9 mouse cellular contexts compared by ENCODE assay signal in the genomic region with DNA sequence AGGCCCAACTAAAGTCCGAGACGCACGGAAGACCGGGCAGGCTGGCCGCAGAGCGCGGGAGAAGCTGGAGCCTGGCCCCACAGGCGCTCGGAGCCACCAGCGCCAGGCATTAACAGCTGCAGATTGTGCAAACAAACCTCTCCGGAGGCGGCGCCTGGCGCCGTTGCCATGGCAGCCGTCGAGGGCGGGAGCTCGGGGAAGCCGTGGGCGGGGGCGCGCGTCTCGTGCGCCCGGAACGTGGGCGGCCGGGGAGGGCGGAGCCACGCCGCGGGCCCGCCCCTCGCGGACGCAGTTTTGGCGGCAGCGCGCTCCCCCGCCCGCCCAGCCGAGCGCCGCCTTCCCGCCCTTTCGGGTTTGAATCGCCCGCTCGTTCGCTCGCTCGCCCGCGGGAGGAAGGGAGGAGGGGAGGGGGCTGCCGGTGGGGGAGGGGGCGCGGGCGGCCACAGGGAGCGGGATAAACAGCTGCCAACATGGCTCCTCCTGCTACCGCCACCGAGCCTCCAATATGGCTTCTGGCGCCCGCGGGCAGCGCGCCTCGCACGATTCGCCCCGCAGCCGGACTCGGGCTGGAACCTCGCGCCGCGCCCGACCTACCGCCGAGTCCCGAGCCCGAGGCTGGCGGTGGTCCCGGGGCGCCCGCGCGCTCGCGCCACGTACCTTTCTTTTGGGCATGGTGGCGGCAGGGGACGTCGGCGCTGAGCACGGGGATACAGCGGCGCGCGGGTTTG. TPM values are rescaled to one million over a fixed set of nuclear protein-coding genes. Genes with fewer than 3 reads are reported as not detected.
DNase-seq lines count a peak whose midpoint lies in the region; ATAC-seq and TF ChIP-seq lines count a peak whose summit lies in the region.
"Had no signal": no experiment of that assay in that cellular context is flagged by ENCODE, and none has a peak within 500 bp of the region (broad histone marks: within the 10 kb centered on the region; RNA-seq: fewer than 3 reads in every experiment).

No protein-coding gene starts in this region.

- 0 out of 2 replicates have a peak, but pooled peaks have one; percentile 19 for TF ChIP-seq POLR2A in liver, adult 2 months (IDR thresholded peaks at IDR 0.05; ENCODE audit: extremely low read depth, insufficient read depth, low read length)

- WGBS in heart, embryonic 12.5 days, result under 1% methylated on average over 84 of the region's 101 CpGs
- under 1% methylated on average over 85 of the region's 101 CpGs for WGBS in kidney, postnatal 0 days
- under 1% methylated on average over 93 of the region's 101 CpGs for WGBS in liver, adult 2 months

- peak; percentile 98 for DNase-seq in CD4-positive, CD25-positive, alpha-beta regulatory T cell, adult 2 months (ENCODE audit: low read depth, low spot score)
- DNase-seq in brain, embryonic 18.5 days (ENCODE audit: low read depth, low spot score), result peak; percentile 87
- peak; percentile 96 for DNase-seq in kidney, postnatal 0 days (ENCODE audit: low spot score)
- DNase-seq in liver, adult 2 months (ENCODE audit: extremely low read depth, low read depth, low spot score), result peak; percentile 76
- peak; percentile 96 to 98 for DNase-seq in spleen, postnatal 36 days (ENCODE audit: low spot score in 2 of 2)

- peak overlapping the region; percentile 97 for H3K4me2 ChIP-seq in heart, embryonic 12.5 days
- peak overlapping the region; percentile 98 for H3K4me2 ChIP-seq in kidney, postnatal 0 days (ENCODE audit: low read length)

- H3K4me1 ChIP-seq in erythroblast, embryonic 14.5 days (ENCODE audit: control insufficient read depth), result peaks cover 39% of the 10 kb centered on the region
- H3K4me1 ChIP-seq in heart, embryonic 12.5 days (replicated peaks), result peaks cover 30% of the 10 kb centered on the region
- peaks cover 8% of the 10 kb centered on the region; the same call in 1 of the 2 replicates for H3K4me1 ChIP-seq in kidney, postnatal 0 days (replicated peaks; ENCODE audit: insufficient read depth, low read length)
- peaks cover 3% of the 10 kb centered on the region; the same call in 1 of the 2 replicates for H3K4me1 ChIP-seq in liver, adult 2 months (ENCODE audit: control insufficient read depth, insufficient read depth, low read length)

- H3K9me3 ChIP-seq in erythroblast, embryonic 14.5 days (ENCODE audit: control insufficient read depth, low read length), result no peaks in the 10 kb centered on the region
- H3K9me3 ChIP-seq in heart, embryonic 12.5 days (replicated peaks), result no peaks in the 10 kb centered on the region
- no peaks in the 10 kb centered on the region for H3K9me3 ChIP-seq in kidney, postnatal 0 days (replicated peaks; ENCODE audit: low read length)

- no peaks in the 10 kb centered on the region for H3K79me2 ChIP-seq in liver, adult 2 months (ENCODE audit: control insufficient read depth, insufficient read depth, low read length)

- H3K36me3 ChIP-seq in erythroblast, embryonic 14.5 days (ENCODE audit: control insufficient read depth), result peaks cover 55% of the 10 kb centered on the region
- peaks cover 58% of the 10 kb centered on the region for H3K36me3 ChIP-seq in heart, embryonic 12.5 days
- H3K36me3 ChIP-seq in kidney, postnatal 0 days (ENCODE audit: insufficient read depth, low read length), result peaks cover 18% of the 10 kb centered on the region; the same call in 1 of the 2 replicates
- peaks cover 7% of the 10 kb centered on the region for H3K36me3 ChIP-seq in liver, adult 2 months (ENCODE audit: control insufficient read depth, insufficient read depth, low read length)

- H3K27me3 ChIP-seq in erythroblast, embryonic 14.5 days (ENCODE audit: control insufficient read depth), result no peaks in the 10 kb centered on the region
- no peaks in the 10 kb centered on the region for H3K27me3 ChIP-seq in heart, embryonic 12.5 days (replicated peaks)
- H3K27me3 ChIP-seq in kidney, postnatal 0 days (ENCODE audit: insufficient read depth, low read length), result no peaks in the 10 kb centered on the region
- no peaks in the 10 kb centered on the region for H3K27me3 ChIP-seq in liver, adult 2 months (ENCODE audit: control insufficient read depth, insufficient read depth, low read length)

- ATAC-seq in heart, embryonic 12.5 days (ENCODE audit: insufficient number of reproducible peaks, low FRiP score), result peak; percentile 86
- ATAC-seq in kidney, postnatal 0 days (replicated peaks; ENCODE audit: low FRiP score, low read depth), result peak; percentile 70
- peak; percentile 67 for ATAC-seq in monocyte, adult 5-6 weeks (replicated peaks; ENCODE audit: insufficient number of reproducible peaks, low FRiP score, low TSS enrichment, poor library complexity, severe bottlenecking)

- H3K9ac ChIP-seq in heart, embryonic 12.5 days, result peak overlapping the region; percentile 97
- peak overlapping the region; percentile 96 for H3K9ac ChIP-seq in kidney, postnatal 0 days (ENCODE audit: low read depth, low read length)
- H3K9ac ChIP-seq in liver, adult 2 months (ENCODE audit: low read depth, low read length), result peak overlapping the region; percentile 96

- peak; percentile 14; the same call in 1 of the 2 replicates for TF ChIP-seq CTCF in kidney, postnatal 0 days (IDR thresholded peaks at IDR 0.05; ENCODE audit: low read depth)
- no peak for TF ChIP-seq CTCF in liver, adult 2 months (IDR thresholded peaks at IDR 0.05; ENCODE audit: low read depth, low read length)

- peak overlapping the region; percentile 99 for H3K27ac ChIP-seq in heart, embryonic 12.5 days (ENCODE audit: poor library complexity, severe bottlenecking)
- peak overlapping the region; percentile 100 for H3K27ac ChIP-seq in kidney, postnatal 0 days
- H3K27ac ChIP-seq in liver, adult 2 months (replicated peaks; ENCODE audit: insufficient read depth, low read depth, low read length), result peak overlapping the region; percentile 72

- H3K4me3 ChIP-seq in erythroblast, embryonic 14.5 days (replicated peaks), result peak overlapping the region; percentile 88
- peak overlapping the region; percentile 71 for H3K4me3 ChIP-seq in heart, embryonic 12.5 days
- peak overlapping the region; percentile 85 for H3K4me3 ChIP-seq in kidney, postnatal 0 days (replicated peaks; ENCODE audit: low read depth, low read length)
- H3K4me3 ChIP-seq in liver, adult 2 months (ENCODE audit: insufficient read depth, low read depth, low read length), result peak overlapping the region; percentile 91

RNA-seq across cellular contexts. Expression of gene Hmgn2, which starts 1.1 kb away (rescaled TPM):
- polyA plus RNA-seq in erythroblast, embryonic 14.5 days (2012), result 87.9 and 104 TPM in 2 replicates
- polyA plus RNA-seq in heart, embryonic 12.5 days (2016; fragmentation: Nextera tagmentation; extraction: Ambion mirVana), result 1,861 and 1,891 TPM in 2 replicates
- 1,962 and 2,114 TPM in 2 replicates for polyA plus RNA-seq in kidney, postnatal 0 days (2015; fragmentation: Nextera tagmentation; extraction: Ambion mirVana)
- 21.1 and 35.2 TPM in 2 replicates for total RNA-seq in liver, adult 2 months (2014; rRNA removed)
- 3.1 and 3.7 TPM in 2 replicates for polyA plus RNA-seq in liver, adult 2 months (2012; rRNA removed)
- total RNA-seq in monocyte, adult 5-6 weeks (2017), result 118 to 170 TPM (median 138 TPM) in 3 replicates

RNA-seq across cellular contexts. Expression of gene Dhdds, which starts 33.4 kb away (rescaled TPM):
- polyA plus RNA-seq in erythroblast, embryonic 14.5 days (2012), result 1.2 and 1.5 TPM in 2 replicates
- polyA plus RNA-seq in heart, embryonic 12.5 days (2016; fragmentation: Nextera tagmentation; extraction: Ambion mirVana), result 30.5 and 33.3 TPM in 2 replicates
- polyA plus RNA-seq in kidney, postnatal 0 days (2015; fragmentation: Nextera tagmentation; extraction: Ambion mirVana), result 35.3 and 36.9 TPM in 2 replicates
- 14.0 and 15.6 TPM in 2 replicates for total RNA-seq in liver, adult 2 months (2014; rRNA removed)
- 19.2 and 21.3 TPM in 2 replicates for polyA plus RNA-seq in liver, adult 2 months (2012; rRNA removed)
- 11.2 to 17.2 TPM (median 16.3 TPM) in 3 replicates for total RNA-seq in monocyte, adult 5-6 weeks (2017)

RNA-seq across cellular contexts. Expression of gene Lin28a, which starts 51.3 kb away (rescaled TPM):
- polyA plus RNA-seq in erythroblast, embryonic 14.5 days (2012), result not detected in 2 replicates
- 0.64 and 0.99 TPM in 2 replicates for polyA plus RNA-seq in heart, embryonic 12.5 days (2016; fragmentation: Nextera tagmentation; extraction: Ambion mirVana)
- 0.04 TPM in 1 of 2 replicates, not detected in the other for polyA plus RNA-seq in kidney, postnatal 0 days (2015; fragmentation: Nextera tagmentation; extraction: Ambion mirVana)
- total RNA-seq in liver, adult 2 months (2014; rRNA removed), result not detected in 2 replicates
- not detected in 2 replicates for polyA plus RNA-seq in liver, adult 2 months (2012; rRNA removed)
- 0.19 TPM in 1 of 3 replicates, not detected in the others for total RNA-seq in monocyte, adult 5-6 weeks (2017)
- polyA plus RNA-seq: gonadal fat pad, adult 2 months had no signal

Comparison
In these comparisons a context has a peak if more than half of its experiments do, and no peak if none do; other contexts are left out.
1. Peak in every context shown above with its lines: DNase-seq, ATAC-seq, H3K4me3 ChIP-seq and H3K27ac ChIP-seq.
2. RNA of gene Hmgn2, which starts 1.1 kb away (polyA plus RNA-seq): 1,962 to 2,114 TPM in kidney, postnatal 0 days, 1,861 to 1,891 TPM in heart, embryonic 12.5 days and 87.9 to 104 TPM in erythroblast, embryonic 14.5 days; 3.1 to 3.7 TPM in liver, adult 2 months; every median in the first group is over 10 times any median in the second.